1 mouse cellular context compared by ENCODE assay signal in the genomic region with DNA sequence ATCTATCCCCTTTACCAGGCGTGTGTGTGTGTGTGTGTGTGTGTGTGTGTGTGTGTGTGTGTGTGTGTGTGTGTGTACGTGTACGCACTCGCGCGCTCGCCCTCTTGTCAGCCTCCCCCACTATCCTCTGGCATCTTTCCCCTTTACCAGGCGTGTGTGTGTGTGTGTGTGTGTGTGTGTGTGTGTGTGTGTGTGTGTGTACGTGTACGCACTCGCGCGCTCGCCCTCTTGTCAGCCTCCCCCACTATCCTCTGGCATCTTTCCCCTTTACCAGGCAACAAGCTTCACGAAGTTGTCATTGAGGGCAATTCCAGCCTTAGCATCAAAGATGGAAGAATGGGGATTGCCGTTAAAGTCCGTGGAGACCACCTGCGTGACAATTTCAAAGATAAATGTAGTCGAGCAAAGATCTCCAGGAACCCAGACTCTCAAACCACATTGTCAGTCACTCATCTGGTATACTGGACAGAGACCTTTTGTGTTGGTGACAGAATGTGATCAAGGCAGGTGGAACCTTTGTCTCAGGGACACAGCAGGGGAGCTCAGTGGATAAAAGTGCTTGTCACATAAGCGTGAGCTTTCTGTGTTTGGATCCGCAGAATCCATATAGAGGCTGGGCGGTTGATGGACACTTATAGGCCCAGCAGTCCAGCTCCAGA.
TF ChIP-seq lines count a peak whose summit lies in the region.

No protein-coding gene starts in this region.

TF ChIP-seq in MEL, 35 proteins besides CTCF, POLR2A, EP300 and RAD21:
- TF ChIP-seq UBTF (IDR thresholded peaks at IDR 0.05; ENCODE audit: borderline replicate concordance, insufficient read depth, low read depth, low read length) (0 out of 2 replicates have a peak, but pooled peaks have one; percentile 14), MAZ (IDR thresholded peaks at IDR 0.05; ENCODE audit: low read depth, low read length) (peak; percentile 13; the same call in 1 of the 2 replicates)
